Mouse (Mus musculus) lung, adult 2 months (tissue): ENCODE measurements at regions not wholly inside any gene's neighbourhood (a gene's known extent, or its start where the extent isn't known, plus 50 kb on each side); places are given as distances from the start of the nearest gene placed in this dataset.

Experiments used
- CTCF ChIP-seq: fragments of 200-500 bp; IDR thresholded peaks from 2 replicates; pipeline ENCODE4 v1.5.1; 2011; ENCODE audit warnings: mild to moderate bottlenecking, low read length, control low read depth; ENCODE audit not compliant: insufficient read depth
- POLR2A ChIP-seq: fragments of 200-500 bp; IDR thresholded peaks from 2 replicates; pipeline ENCODE4 v1.6.1; 2011; ENCODE audit warnings: low read depth, mild to moderate bottlenecking, control low read depth, low read length, borderline replicate concordance; ENCODE audit errors: extremely low read depth

DNA sequence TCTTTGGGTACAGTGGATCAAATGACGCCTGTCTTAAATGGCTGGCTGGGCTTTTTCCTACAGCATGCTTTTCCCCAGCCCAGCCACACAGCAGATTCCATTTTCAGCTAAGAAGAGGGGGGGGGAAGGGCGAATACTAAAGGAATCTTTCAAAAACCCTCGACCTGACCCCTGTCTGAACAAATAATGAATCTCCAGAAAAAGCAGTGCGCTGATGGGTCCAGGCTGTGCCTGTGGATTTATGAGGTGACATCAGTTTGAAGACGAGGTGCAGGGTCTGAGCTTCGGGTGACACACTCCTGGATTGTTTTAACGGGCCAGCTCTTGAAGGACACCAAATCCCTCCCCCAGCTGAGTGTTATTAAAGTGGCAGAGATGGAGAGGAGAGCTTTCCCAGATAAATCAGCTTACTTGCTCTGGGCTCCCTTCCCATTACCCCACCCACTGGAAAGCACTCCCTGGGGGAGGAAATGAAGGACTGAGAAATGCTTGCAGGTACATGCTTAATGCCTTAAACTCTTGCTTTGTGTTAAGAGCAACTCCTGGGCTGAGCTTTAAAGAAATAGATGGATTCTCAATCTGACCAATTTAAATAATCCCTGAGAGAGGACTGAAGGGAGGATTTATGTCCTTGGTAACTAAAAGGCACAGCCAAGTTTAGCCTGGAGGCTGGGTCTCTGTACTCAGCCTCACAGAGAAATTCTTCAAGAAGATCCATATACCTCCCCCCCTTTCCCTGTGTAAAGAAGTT, 348.0 kb upstream of the Tnp1 start:
- TF ChIP-seq POLR2A (no peak), CTCF (no peak)
